Mouse (Mus musculus) neural tube, embryonic 13.5 days (tissue): ENCODE data around the gene Sec24a. TPM values are rescaled to one million over a fixed set of nuclear protein-coding genes. Genes with fewer than 3 reads are reported as not detected.
"Not testable (repeated sequence)": the region's sequence is repeated elsewhere in the genome, so short reads cannot be mapped to it uniquely, and the experiment has no call there.

Experiments used
- ATAC-seq: fragments of 200-750 bp; cut with Nextera tagmentation; 2 replicates; pipeline ENCODE4 v1.8.0; 2017; ENCODE audit warnings: low read depth, mild to moderate bottlenecking, moderate TSS enrichment, moderate library complexity
- H3K27ac ChIP-seq: fragments of 300-500 bp; sonication (generic); replicated peaks from 2 replicates; pipeline ENCODE4 v1.5.1; 2015; ENCODE audit warnings: moderate library complexity, mild to moderate bottlenecking, inconsistent platforms
- H3K27me3 ChIP-seq: fragments of 300-500 bp; sonication (generic); 2 replicates; pipeline ENCODE4 v1.6.1; 2015; ENCODE audit warnings: mild to moderate bottlenecking, inconsistent platforms
- H3K36me3 ChIP-seq: fragments of 300-500 bp; sonication (generic); 2 replicates; pipeline ENCODE4 v1.6.1; 2015; ENCODE audit warnings: mild to moderate bottlenecking, inconsistent platforms
- H3K4me1 ChIP-seq: fragments of 300-500 bp; sonication (generic); replicated peaks from 2 replicates; pipeline ENCODE4 v1.6.1; 2015; ENCODE audit warnings: inconsistent platforms
- H3K4me2 ChIP-seq: fragments of 300-500 bp; sonication (generic); 2 replicates; pipeline ENCODE4 v1.6.1; 2015; ENCODE audit warnings: inconsistent platforms, mild to moderate bottlenecking, moderate library complexity
- H3K4me3 ChIP-seq: fragments of 300-500 bp; sonication (generic); 2 replicates; pipeline ENCODE4 v1.5.1; 2015; ENCODE audit warnings: mild to moderate bottlenecking, inconsistent platforms
- H3K9ac ChIP-seq: fragments of 300-500 bp; sonication (generic); 2 replicates; pipeline ENCODE4 v1.6.1; 2015; ENCODE audit warnings: moderate library complexity, mild to moderate bottlenecking, inconsistent platforms
- H3K9me3 ChIP-seq: fragments of 300-500 bp; sonication (generic); 2 replicates; pipeline ENCODE4 v1.6.1; 2016; ENCODE audit warnings: inconsistent platforms
- WGBS: fragments of 180-500 bp; shearing (Covaris S2); methylation state at CpG from one replicate; pipeline ENCODE4 v1.1.7; 2015; 5-methylcytosine and 5-hydroxymethylcytosine counted together
- polyA plus RNA-seq: library from polyadenylated mRNA; unstranded; fragments of >200 nt; fragmentation: Nextera tagmentation; extraction: Ambion mirVana; gene quantifications from 2 replicates; pipeline ENCODE4 v1.2.1, GENCODE M21; 2015

Gene Sec24a
- polyA plus RNA-seq, 1 experiment from 2014 or later = 14.7 TPM

- Histone ChIP-seq H3K27me3 (no peaks in the 10 kb centered on the region), H3K27ac (no peak overlapping the region), H3K4me3 (no peak overlapping the region), H3K9ac (no peak overlapping the region), H3K4me1 (no peaks in the 10 kb centered on the region), H3K36me3 (no peaks in the 10 kb centered on the region), H3K4me2 (no peak overlapping the region), H3K9me3 (no peaks in the 10 kb centered on the region)
- 75% methylated on average over 5 of the region's 5 CpGs for WGBS
- no peak for ATAC-seq
Measured at GRCm38 (mm10) chr11:51675386-51675785, 88.0 kb downstream of the Sec24a start.

- 81% methylated on average over 9 of the region's 9 CpGs for WGBS
- ATAC-seq = no peak
- no peak overlapping the region for H3K4me3 ChIP-seq
Measured at GRCm38 (mm10) chr11:51673291-51673690, 90.1 kb downstream of the Sec24a start.

GRCm38 (mm10) chr11:51671376-51671775 is 92.1 kb downstream of the Sec24a start:
- Histone ChIP-seq H3K27me3 (no peaks in the 10 kb centered on the region), H3K4me3 (no peak overlapping the region), H3K9me3 (no peaks in the 10 kb centered on the region), H3K36me3 (no peaks in the 10 kb centered on the region), H3K27ac (no peak overlapping the region), H3K9ac (no peak overlapping the region), H3K4me2 (no peak overlapping the region), H3K4me1 (no peaks in the 10 kb centered on the region)
- 83% methylated on average over 2 of the region's 2 CpGs for WGBS
- no peak for ATAC-seq

More at GRCm38 (mm10) chr11:51673291-51673690, 90.1 kb downstream of the Sec24a start:
- Histone ChIP-seq H3K4me1 (no peaks in the 10 kb centered on the region), H3K4me2 (no peak overlapping the region), H3K9ac (no peak overlapping the region), H3K9me3 (no peaks in the 10 kb centered on the region), H3K27me3 (no peaks in the 10 kb centered on the region), H3K36me3 (no peaks in the 10 kb centered on the region), H3K27ac (no peak overlapping the region)

- Histone ChIP-seq H3K36me3 (no peaks in the 10 kb centered on the region), H3K9me3 (no peaks in the 10 kb centered on the region), H3K4me3 (no peak overlapping the region), H3K4me2 (no peak overlapping the region), H3K9ac (no peak overlapping the region), H3K27ac (no peak overlapping the region), H3K27me3 (no peaks in the 10 kb centered on the region), H3K4me1 (no peaks in the 10 kb centered on the region)
- 96% methylated on average over 7 of the region's 7 CpGs for WGBS
- no peak for ATAC-seq
Measured at GRCm38 (mm10) chr11:51670846-51671245, 92.6 kb downstream of the Sec24a start.

- not testable (repeated sequence) for H3K4me2 ChIP-seq, H3K9ac ChIP-seq, ATAC-seq, H3K9me3 ChIP-seq, H3K36me3 ChIP-seq, H3K4me3 ChIP-seq, H3K27ac ChIP-seq, H3K27me3 ChIP-seq, H3K4me1 ChIP-seq
- WGBS = 95% methylated on average over 7 of the region's 7 CpGs
Measured at GRCm38 (mm10) chr11:51664747-51665146, 98.7 kb downstream of the Sec24a start.

- H3K4me1 ChIP-seq = peaks cover 12% of the 10 kb centered on the region
- H3K4me2 ChIP-seq = no peak overlapping the region
- H3K27me3 ChIP-seq = no peaks in the 10 kb centered on the region
- no peaks in the 10 kb centered on the region for H3K9me3 ChIP-seq
- H3K4me3 ChIP-seq = no peak overlapping the region
- no peak for ATAC-seq
- no peak overlapping the region for H3K9ac ChIP-seq
- 59% methylated on average over 7 of the region's 7 CpGs for WGBS
- H3K27ac ChIP-seq = no peak overlapping the region
- H3K36me3 ChIP-seq = no peaks in the 10 kb centered on the region
Measured at GRCm38 (mm10) chr11:51662632-51663031, 100.8 kb downstream of the Sec24a start.

- 83% methylated on average over 16 of the region's 16 CpGs for WGBS
- H3K4me3 ChIP-seq = no peak overlapping the region
- H3K9ac ChIP-seq = no peak overlapping the region
- H3K4me1 ChIP-seq = peaks cover 12% of the 10 kb centered on the region
- H3K9me3 ChIP-seq = no peaks in the 10 kb centered on the region
- ATAC-seq = no peak
- H3K36me3 ChIP-seq = no peaks in the 10 kb centered on the region
- H3K27me3 ChIP-seq = no peaks in the 10 kb centered on the region
- no peak overlapping the region for H3K27ac ChIP-seq
- no peak overlapping the region for H3K4me2 ChIP-seq
Measured at GRCm38 (mm10) chr11:51661867-51662365, 101.5 kb downstream of the Sec24a start.

- 50% methylated on average over 6 of the region's 6 CpGs for WGBS
- no peak overlapping the region for H3K4me2 ChIP-seq
- ATAC-seq = peak; percentile 82
Measured at GRCm38 (mm10) chr11:51658705-51659104, 104.7 kb downstream of the Sec24a start.

GRCm38 (mm10) chr11:51658291-51658690 is 105.1 kb downstream of the Sec24a start:
- Histone ChIP-seq H3K4me1 (peaks cover 12% of the 10 kb centered on the region), H3K4me2 (no peak overlapping the region), H3K4me3 (no peak overlapping the region), H3K27me3 (no peaks in the 10 kb centered on the region), H3K27ac (peak overlapping the region; percentile 57), H3K36me3 (no peaks in the 10 kb centered on the region), H3K9ac (no peak overlapping the region), H3K9me3 (no peaks in the 10 kb centered on the region)
- 69% methylated on average over 7 of the region's 7 CpGs for WGBS
- 0 out of 2 replicates have a peak, but pooled peaks have one; percentile 2 for ATAC-seq

More at GRCm38 (mm10) chr11:51658705-51659104, 104.7 kb downstream of the Sec24a start:
- H3K9ac ChIP-seq = no peak overlapping the region
- peaks cover 12% of the 10 kb centered on the region for H3K4me1 ChIP-seq
- H3K9me3 ChIP-seq = no peaks in the 10 kb centered on the region
- peak overlapping the region; percentile 57 for H3K27ac ChIP-seq
- no peak overlapping the region for H3K4me3 ChIP-seq
- H3K36me3 ChIP-seq = no peaks in the 10 kb centered on the region
- H3K27me3 ChIP-seq = no peaks in the 10 kb centered on the region

- Histone ChIP-seq H3K36me3 (no peaks in the 10 kb centered on the region), H3K27ac (no peak overlapping the region), H3K9me3 (no peaks in the 10 kb centered on the region), H3K4me2 (no peak overlapping the region), H3K27me3 (peaks cover 2% of the 10 kb centered on the region; the same call in 1 of the 2 replicates), H3K4me1 (peaks cover 12% of the 10 kb centered on the region), H3K9ac (no peak overlapping the region), H3K4me3 (no peak overlapping the region)
- no peak for ATAC-seq
- 82% methylated on average over 10 of the region's 10 CpGs for WGBS
Measured at GRCm38 (mm10) chr11:51656798-51657521, 106.5 kb downstream of the Sec24a start.

- 92% methylated on average over 3 of the region's 3 CpGs for WGBS
- H3K4me1 ChIP-seq = peaks cover 24% of the 10 kb centered on the region
- no peaks in the 10 kb centered on the region for H3K36me3 ChIP-seq
- no peak for ATAC-seq
- H3K4me2 ChIP-seq = no peak overlapping the region
- no peak overlapping the region for H3K4me3 ChIP-seq
- peaks cover 8% of the 10 kb centered on the region for H3K27me3 ChIP-seq
- no peaks in the 10 kb centered on the region for H3K9me3 ChIP-seq
- no peak overlapping the region for H3K27ac ChIP-seq
- no peak overlapping the region for H3K9ac ChIP-seq
Measured at GRCm38 (mm10) chr11:51654891-51655290, 108.5 kb downstream of the Sec24a start.

GRCm38 (mm10) chr11:51653736-51654135 is 109.7 kb downstream of the Sec24a start:
- H3K36me3 ChIP-seq = no peaks in the 10 kb centered on the region
- WGBS = 87% methylated on average over 6 of the region's 6 CpGs
- no peak overlapping the region for H3K4me3 ChIP-seq
- H3K4me2 ChIP-seq = no peak overlapping the region
- ATAC-seq = no peak
- peaks cover 30% of the 10 kb centered on the region for H3K4me1 ChIP-seq
- H3K27ac ChIP-seq = no peak overlapping the region
- H3K27me3 ChIP-seq = peaks cover 20% of the 10 kb centered on the region
- no peaks in the 10 kb centered on the region for H3K9me3 ChIP-seq
- H3K9ac ChIP-seq = no peak overlapping the region
